Mouse (Mus musculus): ENCODE measurements around the gene B3gnt2.
A peak's percentile ranks its signal among the peaks of the same experiment; 100 is the strongest.
"Not testable (repeated sequence)": the region's sequence is repeated elsewhere in the genome, so short reads cannot be mapped to it uniquely, and the experiment has no call there.

Gene B3gnt2

DNA sequence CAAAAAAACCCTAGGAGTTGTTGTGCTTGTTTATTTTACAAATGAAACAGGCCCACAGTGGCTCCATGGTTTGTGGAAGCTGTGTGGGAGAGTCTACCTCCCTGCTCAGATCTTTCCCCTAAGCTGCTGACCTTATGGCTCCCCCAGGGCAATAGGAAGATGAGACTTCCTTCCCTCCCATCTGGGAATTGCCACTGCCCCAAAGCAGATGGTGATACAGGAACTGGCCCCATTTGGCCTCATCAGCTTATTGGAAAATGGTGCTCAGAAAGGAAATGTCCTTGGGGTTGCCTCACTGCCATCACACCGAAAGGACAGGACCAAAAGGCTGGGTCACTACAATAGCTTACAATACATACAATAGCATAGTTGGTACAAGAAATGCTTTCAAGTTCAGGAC, 97.7 kb downstream of the B3gnt2 start:
- DNase-seq: no peak

DNA sequence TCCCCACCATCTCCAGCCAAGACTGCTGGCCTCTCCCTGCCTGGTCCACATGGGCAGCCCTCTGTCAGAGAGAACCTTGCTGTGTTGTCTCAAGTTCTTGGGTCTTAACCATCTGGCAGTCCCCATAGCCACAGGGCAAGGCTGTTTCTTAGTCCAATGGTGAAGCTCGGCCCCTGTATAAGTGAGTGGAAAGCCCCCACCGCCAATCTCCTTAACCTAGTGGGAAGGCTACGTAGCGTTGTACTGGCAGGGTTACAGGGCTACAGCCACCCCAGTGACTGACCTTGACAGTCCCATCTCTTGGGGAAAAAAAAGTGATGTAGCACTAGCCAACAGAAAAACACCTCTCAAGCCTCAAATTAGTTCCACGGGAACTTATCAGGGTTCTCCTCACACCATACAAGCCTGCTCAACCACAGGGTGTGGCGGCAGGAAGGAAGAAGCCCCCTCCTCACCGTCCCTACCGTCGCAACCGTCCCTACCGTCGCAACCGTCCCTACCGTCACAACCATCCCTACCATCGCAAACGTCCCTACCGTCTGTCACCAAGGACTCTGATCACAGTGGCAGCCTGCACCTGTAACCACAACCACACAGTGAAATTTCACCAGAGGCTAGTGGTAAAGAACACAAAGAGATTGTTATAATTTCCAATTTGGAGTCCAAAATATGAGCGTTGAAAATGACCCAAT, 98.4 kb downstream of the B3gnt2 start:
- peak; percentile 65 for DNase-seq

DNA sequence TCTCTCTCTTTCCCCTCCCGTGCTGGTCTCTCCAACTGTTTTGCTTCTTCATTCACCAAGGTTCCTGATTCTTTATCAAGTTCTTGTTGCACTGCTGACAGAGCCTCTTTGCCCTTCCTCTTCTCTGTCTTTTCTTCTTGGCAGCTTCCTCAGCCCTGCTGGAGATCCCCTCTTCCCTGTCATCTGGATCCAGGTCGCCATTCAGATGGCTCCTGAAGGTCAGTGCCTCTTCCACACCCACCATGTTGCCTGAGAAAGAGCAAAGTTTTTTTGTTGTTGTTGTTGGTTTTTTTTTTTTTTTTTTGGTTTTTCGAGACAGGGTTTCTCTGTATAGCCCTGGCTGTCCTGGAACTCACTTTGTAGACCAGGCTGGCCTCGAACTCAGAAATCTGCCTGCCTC, 101.0 kb downstream of the B3gnt2 start:
- no peak for DNase-seq

DNA sequence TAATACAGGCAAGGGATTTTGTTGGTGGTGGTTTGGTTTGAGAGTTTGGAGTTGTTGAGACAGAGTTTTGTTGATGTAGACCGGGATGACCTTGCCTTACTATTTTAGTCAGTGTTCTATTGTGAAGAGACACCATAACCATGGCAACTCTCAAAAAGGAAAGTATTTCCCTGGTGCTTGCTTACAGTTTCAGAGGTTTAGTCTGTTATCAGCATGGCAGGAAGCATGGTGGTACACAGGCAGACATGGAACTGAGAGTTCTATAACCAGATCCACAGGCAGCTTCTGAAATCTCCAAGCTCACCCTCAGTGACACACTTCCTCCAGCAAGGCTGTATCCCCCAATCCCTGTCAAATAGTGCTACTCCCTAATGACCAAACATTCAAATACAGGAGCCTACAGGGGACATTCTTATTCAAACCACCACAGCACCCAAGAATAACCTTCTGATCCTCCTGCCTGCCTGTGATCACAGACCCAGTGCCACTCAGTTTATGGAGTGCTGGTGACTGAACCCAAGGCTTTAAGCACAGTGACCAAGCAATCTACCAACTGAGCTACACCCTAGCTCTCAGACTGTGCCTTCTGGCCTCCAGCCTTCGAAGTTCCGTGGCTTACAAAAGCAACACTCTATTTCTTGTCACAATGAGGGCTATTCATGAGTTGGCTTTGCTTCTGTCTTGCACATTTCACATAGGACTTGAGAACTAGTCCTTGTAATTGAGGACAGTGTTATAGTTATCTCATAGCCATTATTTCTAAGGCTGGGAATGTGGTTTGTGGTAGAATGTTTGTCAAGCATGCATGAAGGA, 104.4 kb downstream of the B3gnt2 start:
- DNase-seq: no peak

DNA sequence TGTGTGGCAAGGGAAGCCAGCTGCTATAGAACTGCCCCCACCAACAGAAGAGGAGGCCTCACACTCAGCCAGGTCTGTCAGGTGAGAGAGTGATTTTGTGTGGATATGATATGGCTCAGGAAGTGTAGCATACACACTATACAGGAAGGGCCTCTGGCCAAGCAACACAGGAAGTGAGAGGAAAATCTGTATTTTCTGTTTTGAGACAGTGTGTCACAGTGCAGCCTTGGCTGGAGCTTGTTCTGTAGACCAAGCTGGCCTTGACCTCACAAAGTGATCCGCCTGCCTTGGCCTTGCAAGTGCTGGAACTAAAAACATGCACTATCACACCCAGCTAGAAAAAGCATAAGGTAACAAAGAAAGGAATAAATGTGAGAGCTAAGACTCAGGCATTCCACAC, 105.6 kb downstream of the B3gnt2 start:
- peak; percentile 19 for DNase-seq

DNA sequence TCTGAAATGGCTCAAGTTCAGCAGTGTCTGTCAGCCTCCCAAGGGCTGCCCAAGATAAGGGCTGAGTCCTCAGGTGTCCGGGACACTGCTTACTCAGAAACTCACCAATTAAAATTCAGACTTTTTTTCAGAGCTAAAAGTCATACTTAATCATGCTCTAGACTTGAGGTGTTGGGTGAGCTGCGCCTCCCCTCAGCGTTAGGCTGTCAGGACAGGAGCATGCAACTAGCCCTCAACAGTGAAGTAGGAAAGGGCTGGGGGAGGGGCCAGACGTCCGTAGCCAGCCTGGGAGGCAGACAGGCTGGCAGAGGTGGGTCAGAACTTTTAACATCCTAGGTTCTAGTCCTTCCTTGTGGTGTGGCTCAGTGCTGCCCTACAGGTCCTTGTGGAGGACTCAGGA, 108.2 kb downstream of the B3gnt2 start:
- DNase-seq: no peak

DNA sequence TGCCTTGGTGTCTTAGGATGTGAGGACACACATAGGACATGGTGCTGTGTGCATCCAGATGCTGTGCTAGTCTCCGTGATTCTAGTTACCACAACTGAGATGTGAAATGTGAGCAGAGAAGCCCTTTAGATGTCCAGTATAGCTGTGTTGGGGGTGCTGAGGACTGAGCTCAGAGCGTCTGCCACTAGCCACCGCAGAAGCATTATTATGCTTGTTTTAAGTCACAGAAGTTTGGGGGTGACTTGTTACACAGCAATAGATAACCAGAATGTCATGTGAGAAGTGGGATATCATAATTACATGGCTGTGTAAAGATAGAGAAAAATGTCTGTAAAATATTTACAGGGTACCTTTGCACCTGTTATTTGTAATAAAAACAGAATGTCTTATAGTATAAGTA, 109.2 kb downstream of the B3gnt2 start:
- no peak for DNase-seq

DNA sequence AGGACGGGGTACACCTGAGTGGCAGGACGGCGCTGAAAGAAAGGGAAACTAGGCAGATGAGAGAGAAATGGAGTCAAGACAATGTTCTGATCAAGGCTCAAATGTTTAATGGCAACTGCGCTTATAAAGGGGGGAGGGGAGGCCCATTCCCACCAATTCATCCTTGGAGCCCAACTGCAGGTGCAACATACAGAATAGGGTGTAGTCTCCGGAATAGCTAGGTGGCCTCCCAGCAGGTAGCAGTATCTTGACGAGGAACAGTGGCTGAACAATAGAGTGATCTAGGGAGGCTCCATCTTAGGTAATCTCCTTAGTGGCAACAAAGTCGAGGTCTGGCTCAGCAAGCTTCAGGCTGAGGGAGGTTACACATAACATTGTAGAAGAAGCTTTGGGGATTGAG, 113.4 kb downstream of the B3gnt2 start:
- no peak for DNase-seq

DNA sequence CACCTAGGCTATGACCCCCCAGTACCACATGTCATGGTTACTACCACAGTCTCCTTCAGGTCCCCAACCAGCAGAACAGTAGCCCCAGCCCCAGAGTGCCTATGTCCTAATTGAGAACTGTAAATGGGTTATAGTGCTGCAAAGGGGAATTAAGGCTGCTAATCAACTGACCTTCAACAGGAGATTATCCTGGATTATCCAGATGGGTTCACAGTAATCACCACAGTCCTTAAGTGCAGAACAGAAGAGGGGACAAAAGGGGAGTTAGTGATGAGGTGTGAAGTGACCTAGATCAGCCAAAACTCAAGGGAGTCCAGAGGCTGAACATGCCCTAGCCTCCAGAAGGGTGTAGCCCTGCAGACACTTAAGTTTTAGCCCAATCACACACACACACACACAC, 115.4 kb downstream of the B3gnt2 start:
- no peak for DNase-seq

DNA sequence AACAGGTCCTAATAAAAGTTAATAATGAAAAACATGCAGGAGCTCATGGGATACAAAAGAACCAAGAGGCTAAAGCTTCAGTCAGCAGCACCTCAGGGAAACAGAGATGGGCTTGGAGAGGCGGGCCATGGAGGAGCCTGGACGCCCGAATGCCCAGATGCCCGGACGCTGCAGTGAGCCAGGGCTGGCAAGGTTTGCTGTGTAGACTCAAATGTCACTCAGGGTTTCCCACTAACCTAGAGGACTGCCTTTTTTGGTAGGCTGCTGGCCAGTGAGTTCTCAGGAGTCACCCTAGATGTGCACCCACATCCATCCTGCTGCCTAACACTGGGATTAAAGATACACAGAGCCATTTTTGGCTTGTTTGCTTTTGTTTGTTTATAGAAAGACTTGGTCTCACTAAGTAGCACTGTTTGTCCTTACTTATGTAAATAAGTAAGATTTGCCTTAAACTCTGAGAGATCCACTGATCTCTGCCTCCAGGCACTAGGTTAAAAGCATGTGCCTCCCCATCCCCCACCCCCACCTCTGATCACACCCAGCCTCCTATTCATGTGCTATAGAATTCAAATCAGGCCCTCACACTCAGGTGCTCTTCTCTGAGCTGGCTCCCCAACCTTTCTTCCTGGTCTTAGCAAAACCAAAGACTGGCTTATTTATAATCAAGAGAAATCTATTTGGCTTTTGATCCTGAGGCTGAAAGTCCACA, 117.0 kb downstream of the B3gnt2 start:
- DNase-seq: no peak

DNA sequence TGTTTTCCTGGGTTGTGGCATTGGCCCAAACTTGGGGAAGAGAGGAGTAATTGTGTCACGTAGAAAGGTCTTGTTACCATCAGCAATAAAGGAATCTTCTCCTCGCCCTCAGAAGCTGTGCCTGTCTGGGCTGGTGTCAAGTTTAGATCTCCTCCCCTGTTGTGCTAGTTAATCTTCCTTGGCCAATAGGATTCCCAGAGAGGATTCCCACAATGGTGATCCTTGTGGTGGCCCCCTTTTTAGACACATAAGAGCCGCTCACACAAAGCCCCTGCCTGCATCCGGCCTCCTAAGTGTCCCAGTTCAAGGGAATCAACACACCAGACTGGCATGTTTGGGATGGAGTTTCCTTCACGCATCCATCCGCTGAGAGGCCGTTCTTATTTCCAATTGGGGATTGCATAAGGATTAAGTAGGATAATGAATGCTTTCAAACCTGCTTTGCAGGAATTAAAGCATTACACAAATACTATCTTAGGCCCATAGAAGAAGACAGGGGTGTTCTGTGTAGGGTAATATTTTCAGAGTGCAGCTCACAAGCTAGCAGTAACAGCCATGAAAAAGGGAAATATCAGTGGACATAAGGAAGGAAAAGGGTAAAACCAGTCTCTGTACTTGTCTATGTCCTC, 118.6 kb downstream of the B3gnt2 start:
- no peak for DNase-seq

DNA sequence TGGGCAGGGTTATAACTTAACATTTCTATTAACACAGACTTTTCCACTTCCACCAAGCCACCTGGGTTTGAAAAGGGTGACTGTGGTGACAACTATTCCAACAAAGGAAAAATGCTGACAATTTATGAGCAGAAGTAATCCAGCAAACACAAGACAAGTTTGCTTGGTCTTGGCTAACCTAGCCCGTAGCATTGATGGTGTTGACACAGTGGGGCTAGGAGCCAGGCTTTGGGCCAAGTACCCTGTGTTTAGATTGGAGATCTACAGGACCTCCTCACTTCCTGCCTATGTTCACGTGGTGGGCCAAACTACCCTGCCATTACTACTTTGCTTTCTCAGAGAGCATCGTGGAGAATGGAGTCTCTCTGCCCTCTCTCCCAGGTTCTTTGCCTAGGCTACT, 119.3 kb downstream of the B3gnt2 start:
- no peak for DNase-seq

DNA sequence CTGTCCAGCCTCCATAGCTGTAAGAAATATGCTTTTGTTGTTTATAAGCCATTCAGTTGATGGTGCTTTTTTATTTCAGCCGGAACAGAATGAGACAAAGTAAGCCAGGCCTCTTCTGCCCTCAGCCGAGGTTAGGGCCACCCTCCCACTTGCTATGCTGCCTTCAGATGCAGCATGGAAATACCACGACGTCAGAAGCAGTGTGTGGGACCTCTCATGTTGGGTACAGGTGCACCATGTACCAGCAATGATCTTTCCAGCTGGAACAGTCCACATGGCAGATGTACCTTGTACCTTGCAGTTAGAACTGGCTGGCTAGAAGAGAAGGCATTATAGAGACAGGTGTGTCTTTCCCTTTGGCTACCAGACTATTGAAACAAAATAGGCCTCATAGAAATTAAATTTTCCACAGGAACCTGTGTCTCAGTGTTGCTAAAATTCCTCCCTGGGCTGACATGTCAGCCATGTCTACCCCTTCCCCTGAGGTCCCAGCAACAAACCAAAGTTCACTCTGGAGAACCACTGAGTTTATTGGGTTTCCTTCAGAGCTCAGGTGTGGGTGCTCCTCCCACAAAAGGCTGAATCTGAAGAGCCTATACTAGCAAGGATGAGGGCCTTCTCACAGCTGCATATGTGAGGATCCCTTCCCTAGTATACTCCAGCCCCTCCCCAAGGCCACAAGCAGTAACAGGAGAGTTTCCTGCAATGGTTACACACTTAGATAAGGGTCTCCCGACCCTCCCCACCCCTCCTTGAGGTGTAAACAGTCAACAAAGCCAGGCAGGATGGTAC, 121.1 kb downstream of the B3gnt2 start:
- DNase-seq: peak; percentile 16

DNA sequence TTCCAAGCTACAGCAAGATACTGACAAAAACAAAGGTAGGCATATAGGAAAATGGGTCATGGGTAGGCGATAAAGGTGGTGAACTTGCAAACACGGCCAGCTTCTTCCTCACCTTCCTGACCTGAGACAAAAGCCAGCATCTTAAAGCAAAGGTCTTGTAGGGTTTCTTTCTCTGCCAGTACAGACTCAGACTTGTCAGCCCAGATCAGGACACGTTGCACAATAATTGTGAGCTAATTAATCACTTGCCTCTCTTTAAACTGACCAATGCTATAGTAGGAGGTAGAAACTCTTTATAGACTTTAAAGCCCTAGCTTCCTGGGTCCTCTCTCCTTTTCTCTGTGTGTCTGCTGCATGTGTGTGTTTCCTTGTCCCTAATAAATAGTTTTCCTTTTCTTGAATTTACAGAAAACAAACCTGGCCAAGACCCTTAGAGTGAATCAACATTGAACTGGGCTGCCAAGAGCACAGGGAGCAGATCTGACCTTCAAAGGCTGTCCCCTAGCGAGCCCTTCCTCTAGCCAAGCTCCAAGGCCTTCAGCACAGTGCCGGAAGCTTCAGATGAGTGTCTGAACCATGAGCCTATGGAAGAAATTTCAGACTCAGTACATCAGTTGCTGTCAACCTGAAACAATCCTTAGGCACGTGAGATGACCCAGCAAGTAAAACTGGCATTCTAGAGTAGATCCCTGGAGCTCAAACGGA, 124.1 kb downstream of the B3gnt2 start:
- DNase-seq: no peak

DNA sequence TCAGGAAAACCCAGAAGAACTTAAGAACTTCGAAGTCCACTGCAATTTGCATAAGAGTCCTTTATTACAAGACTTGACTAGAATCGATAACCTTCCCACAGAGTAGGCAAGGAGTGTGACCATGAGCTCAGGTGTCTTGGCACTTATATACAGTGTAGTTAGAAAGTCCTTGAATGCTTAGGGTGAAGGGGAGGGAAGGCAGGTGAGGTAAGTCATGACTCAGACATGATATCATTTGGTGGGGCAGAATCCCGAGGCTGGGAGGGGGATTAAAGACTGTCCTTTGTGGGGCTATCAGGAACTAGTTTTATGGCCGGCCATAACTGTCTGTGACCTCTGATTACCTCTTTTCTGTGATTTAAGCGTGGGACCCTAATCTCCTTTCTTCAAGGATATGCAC, 125.6 kb downstream of the B3gnt2 start:
- DNase-seq: not testable (repeated sequence)

DNA sequence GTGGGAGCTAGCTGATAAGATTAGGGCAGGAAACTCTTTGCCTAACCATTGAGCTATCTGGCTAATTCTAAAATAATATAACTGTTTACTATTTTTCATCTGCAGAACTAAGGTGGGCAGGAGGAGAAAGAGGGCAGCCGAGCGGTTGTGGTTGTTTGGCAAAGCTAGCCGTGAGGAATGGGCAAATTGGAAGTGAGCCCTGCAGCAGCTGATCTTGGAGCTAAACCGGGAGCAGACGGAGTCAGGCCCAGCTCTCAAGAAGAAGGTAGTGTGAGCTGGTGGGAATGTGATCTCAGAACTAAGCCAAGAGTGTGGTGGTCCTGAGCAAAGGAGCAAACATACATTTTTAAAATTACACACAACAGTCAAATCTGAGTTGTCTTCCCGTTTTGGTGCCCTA, 126.8 kb downstream of the B3gnt2 start:
- DNase-seq: no peak

DNA sequence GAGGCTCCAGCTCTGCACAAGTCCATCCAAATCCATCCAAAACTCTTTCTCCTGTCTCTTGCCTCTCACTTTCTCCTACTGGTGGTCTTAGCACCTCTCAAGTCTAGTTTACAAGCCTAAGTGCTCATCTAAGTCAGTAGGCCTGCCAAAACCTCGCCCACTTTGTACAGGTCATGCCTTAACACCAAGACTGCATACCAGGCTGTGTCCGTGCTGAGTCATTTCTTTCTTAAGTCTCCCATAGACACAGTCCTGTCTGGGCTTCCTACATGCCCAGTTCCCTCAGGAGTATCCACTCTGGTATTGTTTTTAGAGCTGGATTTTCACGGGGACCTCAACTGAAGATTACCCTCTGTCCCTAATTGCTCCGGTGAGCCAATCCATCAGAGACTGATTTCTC, 127.9 kb downstream of the B3gnt2 start:
- DNase-seq: no peak

DNA sequence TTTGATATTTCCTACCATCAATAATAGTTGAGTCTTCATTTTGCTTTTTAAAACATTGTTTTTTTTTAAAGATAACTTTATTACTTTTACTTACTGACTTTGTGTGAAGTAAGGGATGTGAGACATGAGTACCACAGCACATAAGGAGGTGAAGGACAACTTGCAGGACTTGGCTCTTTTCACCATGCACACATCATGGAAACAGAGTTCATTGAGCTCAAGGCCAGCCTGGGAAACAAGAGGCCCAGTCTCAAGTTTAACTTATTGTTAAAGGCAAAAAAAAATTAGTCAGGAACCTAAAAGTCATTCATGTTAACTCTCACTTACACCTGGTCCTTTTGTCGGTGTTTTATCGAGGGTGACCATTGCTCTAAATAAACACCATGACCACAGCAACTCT, 137.7 kb downstream of the B3gnt2 start:
- no peak for DNase-seq

DNA sequence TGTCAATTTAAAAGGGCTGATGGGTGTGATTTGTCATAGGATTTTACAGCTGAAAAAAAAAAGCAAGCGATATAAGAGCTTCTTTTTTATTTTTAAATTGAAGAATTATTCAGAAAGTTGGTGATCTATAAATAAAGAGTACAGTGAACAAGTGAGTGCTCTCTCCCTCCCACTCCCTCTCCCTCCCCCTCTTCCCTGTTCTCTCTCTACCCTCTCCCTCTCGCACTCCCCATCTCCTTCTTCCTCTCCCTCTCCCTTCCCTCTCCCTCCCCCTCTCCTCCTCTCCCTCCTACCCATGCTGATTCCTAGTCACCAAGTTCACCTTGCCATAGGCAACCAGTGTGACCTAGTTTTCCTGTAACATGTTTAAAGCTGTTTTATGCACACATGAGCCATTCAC, 140.7 kb downstream of the B3gnt2 start:
- no peak for DNase-seq

DNA sequence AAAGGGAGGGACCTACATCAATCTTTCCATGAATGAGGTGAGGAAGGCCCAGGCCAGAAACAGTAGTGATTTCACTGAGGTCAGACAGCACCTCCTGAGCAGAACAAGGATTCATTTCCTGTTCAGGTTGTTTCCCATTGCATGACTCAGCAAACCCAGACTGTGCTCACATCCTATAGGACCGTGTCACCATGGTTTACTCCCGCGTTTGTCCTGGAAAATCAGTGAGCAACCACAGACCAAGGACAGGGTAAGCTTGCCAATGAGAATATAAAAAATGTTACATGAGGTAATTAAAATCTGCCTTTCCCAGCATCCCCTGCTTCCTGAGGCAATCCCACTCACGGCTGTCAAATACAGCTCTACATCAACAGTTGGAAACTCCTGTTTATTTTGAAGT, 141.2 kb downstream of the B3gnt2 start:
- DNase-seq: no peak

DNA sequence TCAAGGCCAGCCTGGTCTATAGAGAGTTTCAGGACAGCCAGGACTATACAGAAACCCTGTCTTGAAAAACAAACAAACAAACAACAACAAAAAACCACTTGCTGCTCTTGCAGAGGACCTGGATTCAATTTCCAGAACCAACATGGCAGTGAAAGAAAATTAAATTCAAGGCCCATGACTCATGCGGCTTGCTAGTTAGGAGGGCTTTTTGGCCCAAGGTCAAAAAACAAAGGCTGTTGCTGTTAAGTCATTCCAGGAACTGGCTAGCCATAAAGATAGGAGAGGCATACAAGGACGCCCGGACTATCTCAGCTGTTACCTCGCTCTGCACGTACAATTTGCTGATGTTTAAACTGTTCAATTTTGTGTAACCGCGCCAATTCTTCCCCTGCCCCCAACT, 142.7 kb downstream of the B3gnt2 start:
- DNase-seq: no peak

DNA sequence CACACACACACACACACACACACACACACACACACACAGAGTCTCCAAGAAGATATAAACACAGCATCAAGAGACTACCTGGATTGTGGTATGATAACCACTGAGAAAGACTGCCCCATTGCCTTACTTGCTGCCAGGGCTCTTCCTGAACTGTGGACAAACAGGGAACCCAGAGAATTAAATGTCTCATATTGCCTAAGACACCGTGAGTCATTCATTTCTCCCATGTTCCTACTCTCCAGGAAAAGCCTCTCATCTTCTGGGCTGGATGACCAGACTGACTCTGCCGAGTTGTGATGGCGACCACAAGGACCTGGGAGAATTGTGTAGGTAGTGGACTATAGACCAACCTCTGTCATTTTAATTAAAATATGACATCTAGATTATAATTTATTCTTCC, 149.4 kb downstream of the B3gnt2 start:
- DNase-seq: no peak

All from thymus, postnatal 14 days (tissue).